Mouse (Mus musculus): ENCODE data around the gene Mettl8.

Mettl8 gene

DNA sequence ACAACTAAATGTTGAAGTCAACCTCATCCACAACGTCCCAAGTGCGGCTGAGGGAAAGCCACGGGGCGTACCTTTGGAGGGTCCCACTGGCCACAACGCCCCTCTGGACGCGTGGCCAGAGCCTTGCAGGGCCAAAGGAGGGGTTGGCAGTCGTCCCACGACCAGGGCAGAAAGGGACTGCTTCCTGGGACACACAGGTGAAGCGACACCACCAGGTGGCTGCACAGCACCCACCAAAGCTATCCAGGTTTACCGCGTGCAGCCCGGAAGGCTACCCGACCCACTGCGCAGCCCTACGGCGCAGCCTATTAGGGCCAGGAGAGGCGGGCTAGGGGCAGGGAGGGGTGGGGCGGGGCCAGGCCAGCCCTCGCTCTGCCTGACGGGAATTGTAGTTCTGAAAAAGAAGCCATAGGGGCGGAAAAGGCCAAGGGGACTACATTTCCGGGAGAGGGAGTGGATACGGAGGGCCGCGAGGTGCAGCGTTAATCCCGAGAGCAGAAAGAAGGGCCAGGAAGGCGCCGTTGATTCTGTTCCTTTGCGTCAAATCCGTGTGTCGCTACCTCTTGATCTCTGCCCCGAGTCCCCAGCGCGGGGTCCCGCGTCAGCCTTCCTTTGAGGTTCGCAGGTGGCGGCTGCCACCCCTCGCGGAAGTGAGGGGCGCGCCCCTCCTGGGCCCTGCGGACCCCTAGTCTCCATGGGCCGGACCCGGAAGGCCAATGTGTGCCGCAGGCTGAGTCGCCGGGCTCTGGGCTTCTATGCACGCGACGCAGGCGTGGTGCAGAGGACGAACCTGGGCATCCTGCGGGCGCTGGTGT, at the start of gene Mettl8, which contains the start of gene Dcaf17:
Gene Mettl8 (minus strand): TSS at position 284 of the 815 bp plus-strand sequence.
Gene Dcaf17 (plus strand): TSS at position 29 of the 815 bp plus-strand sequence.
- DNase-seq (ENCODE audit: low read depth, low spot score) = peak; percentile 95

DNA sequence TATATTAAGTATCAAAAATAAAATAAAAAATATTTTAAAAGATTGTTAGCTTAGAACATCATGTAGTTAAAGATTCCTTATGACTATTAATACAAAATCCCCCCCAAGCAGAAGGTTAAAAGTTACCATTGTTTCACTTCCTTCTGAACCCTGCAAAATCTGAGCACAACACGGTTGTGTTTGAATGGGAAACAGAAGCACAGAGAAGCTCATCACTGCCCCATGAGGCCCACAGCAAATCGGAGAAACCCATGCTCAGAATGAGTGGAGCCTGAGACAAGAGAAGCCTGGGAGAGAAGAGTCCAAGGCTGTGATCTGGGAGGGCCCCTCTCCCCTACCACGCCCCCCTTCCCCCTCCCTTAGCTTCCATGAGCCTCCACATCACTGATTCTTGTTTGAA, 49.3 kb upstream of the Mettl8 start:
- no peak for DNase-seq (ENCODE audit: low read depth, low spot score)

DNA sequence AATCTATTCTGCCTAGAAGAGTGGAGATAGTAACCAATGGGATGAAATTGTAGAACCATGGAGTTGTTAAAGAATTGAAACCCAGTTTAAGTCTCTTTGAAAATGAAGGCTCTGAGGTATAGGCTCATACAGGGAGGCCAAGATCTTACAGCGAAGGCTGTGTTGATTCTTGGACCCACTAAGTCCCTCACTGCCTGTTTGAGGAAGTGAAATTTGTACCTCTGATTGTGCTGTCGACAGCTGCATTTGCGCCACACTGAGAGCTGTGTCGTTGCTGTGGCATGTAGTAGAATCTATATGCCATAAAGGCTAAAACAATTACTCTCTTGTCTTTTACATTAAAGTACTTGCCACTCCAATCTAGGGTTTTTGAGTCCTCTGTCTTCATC, 47.9 kb upstream of the Mettl8 start:
- DNase-seq (ENCODE audit: low read depth, low spot score) = no peak

DNA sequence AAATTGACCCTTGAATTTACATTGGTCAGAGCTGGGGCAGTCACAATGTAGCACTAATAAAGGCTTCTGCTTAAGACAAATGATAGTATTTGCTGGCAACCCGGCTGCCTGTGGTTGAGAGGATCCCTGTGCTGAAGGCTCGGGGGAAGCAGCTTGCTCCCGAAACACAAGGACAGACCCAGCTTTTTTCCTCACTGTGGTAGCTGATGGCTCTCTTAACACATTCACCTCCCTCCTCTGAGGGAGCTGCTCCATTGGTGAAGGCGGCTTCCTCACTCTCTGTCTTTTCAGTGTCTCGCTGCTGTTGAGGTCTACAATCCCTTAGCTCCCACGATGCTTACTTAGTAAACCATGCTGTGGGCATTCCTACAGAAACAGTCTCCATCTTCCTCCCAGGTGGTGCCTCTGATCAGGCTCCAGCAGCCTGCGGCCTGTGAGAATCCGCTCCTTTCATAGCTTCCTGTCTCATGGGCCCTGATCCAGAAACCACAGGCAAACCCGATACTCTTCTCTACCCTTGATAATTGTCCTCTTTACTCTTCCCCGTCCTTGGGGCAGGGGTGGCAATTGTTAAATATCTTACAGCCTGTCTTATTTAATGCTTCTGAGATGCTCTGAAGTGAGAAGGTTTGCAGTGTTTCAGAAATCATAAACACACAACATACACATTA, 47.4 kb upstream of the Mettl8 start:
- no peak for DNase-seq (ENCODE audit: low read depth, low spot score)

DNA sequence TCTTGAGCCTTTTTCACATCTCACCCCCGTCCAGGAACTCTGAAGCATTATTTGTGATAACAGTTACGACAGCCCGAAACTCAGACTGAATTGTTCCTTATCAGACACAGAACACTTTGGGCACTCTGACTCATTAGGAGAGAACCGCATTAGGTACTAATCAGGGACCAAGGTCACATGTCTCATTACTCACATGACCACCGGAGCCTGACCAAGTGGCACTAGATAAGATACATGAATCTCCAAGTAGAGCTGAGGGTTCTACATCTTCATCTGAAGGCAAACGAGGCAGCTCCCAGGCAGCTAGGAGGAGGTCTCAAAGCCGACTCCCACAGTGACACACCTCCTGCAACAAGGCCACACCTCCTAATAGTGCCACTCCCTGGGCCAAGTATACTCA, 40.8 kb upstream of the Mettl8 start:
- no peak for DNase-seq (ENCODE audit: low read depth, low spot score)

DNA sequence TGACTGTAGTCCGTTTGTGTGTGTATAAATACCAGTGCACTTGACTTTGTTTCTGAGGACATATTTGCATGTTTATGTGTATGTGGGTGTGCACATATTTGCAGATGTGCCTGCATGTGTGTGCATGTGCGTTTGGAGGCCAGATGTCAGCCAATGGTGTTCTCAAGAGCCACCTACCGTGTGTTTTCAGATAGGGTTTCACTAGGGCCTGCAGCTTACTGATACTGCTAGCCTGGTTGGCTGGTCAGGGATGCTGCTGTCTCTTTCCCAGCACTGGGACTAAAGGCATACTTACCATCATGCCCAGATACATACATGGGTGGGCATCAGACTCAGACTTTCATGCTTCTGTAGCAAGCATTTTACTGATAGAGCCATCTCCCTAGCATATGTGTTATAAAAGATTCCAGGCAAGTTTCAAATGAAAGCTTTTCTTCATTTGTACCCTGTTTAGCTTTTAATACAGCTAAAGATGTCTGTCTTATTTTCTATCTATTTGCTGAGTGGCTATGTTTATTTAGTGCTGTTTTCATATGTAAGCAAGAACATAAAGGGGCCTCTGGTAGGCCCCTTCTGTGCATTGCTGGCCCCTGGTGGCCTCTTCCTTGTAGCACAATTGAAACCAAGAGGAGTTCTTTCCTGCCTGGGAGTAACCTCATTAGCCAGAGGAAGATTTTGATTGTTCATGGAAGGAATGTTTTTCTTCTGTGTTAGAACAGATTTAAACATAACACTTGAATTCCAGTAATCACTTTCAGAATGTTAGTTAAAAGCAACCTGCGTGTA, 35.5 kb upstream of the Mettl8 start:
- DNase-seq (ENCODE audit: low read depth, low spot score) = no peak

DNA sequence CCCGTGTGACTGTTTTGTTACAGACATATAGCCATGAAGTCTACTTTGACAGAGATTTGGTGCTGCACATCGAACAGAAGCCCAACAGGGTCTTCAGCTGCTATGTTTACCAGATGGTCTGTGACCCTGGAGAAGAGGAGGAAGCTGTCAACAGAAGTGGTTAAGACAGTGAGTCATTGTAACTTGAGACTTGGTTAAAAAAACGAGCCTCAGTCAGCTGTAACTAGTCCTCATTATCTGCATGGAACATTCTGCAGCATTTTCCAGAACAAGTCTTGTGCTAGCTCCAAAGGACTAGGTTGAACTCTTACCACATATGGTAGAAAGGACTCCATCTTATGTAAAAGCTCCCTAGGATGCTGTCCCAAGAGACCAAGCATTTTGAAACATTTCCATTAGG, 34.4 kb upstream of the Mettl8 start:
- DNase-seq (ENCODE audit: low read depth, low spot score) = no peak

DNA sequence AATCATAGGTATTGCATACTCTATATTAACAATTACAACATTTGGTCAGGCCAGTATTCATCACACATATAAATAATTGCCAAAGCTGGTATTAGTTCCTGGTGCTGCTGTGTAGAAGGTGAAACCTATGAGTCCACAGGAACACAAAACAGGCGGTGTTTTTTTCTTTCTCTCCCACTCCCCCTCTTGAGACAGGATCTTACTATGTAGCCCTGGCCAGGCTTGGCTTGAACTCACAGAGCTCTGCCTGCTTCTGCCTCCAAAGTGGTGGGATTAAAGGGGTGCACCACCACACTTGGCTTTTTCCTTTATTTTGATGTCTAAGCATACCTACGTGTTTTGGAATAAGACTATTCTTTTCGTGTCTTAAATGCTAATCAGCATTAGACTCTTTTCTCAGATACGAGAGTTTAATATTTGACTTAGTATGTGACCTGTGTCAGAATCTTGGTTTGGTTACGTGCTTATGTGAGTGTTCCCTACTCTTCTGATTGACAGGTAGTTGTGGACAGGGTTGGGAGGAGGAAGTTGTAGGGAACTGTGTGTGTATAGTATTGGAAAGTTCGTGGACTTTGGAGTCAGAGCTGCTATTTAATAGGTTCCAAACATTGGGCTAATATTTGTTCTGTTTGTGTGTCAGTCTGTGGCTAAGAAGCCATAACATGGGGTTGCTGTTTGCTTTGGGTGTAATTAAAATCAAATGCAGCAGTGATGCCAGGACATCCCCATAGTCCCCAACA, 28.2 kb upstream of the Mettl8 start:
- DNase-seq (ENCODE audit: low read depth, low spot score) = no peak

DNA sequence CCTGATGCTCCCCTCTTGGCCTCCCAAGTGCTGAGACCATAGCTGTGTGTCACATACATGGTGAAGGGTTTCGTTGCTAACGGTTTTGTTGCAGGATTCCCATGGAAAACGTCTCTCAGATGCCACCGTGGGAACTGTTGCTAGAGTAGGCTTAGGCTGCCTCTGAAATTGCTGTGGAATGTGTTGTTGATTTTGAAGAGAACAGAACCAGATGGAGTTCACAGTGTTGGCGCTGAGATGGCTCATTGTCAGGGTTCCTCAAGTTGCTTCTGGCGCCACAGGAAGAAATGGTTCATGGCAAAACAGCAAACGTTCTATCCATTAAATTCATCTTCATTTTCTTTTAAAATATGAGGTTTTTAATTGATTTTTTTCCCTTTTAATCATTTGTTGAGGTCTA, 27.0 kb upstream of the Mettl8 start:
- DNase-seq (ENCODE audit: low read depth, low spot score) = no peak

DNA sequence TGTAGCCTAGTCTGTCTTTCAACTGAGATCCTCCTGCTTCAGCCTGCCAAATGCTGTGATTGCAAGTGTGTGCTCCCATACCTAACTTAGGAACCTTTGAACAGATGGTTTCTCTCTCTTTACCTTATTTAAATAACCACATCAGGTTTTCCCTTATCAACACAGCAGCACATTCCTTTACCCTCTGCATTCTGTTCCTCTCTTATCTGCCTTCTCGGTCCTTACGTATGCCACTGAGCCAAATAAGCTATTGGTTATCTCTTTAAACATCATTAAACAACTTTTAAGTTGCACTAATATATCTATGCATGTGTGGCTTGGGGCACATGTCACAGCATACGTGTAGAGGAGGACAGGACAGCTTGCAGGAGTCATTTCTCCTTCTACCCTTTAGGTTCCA, 18.4 kb upstream of the Mettl8 start:
- no peak for DNase-seq (ENCODE audit: low read depth, low spot score)

DNA sequence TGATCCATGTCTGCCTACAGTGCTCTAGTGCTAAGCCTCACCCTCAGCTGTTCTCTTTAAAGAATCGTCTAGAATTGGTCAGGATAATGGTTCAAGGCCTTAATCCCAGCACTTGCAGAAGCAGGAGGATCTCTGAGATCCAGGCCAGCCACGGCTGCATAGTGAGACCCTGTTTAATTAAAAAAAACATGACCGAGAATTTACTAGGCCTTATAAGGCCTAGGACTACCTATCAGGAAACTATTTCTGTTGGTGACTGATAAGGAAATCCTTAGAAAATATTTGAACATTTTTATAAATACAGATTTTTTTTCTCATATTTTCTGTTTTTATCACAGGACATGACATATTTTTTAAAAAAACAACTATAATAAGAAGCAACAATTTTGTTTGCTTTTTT, 17.9 kb upstream of the Mettl8 start:
- no peak for DNase-seq (ENCODE audit: low read depth, low spot score)

DNA sequence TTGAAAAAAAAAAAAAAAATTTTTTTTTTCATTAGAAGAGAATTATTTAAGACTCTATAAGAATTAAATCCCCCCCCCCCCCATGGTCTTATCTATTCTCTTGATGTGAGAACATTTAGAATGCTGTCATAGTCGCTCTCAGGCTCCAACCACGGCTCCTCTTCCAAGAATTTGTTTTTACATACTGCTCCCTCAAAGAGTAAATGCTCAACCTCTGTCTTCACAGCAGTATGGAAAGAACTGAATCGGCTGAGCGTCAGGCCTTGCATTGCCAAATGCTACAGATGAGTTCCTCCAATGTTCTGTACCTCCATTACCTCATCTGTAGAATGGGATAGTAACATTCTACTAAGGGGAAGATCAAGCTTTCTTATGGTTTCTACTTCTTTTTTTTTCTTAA, 16.2 kb upstream of the Mettl8 start:
- DNase-seq (ENCODE audit: low read depth, low spot score) = no peak

DNA sequence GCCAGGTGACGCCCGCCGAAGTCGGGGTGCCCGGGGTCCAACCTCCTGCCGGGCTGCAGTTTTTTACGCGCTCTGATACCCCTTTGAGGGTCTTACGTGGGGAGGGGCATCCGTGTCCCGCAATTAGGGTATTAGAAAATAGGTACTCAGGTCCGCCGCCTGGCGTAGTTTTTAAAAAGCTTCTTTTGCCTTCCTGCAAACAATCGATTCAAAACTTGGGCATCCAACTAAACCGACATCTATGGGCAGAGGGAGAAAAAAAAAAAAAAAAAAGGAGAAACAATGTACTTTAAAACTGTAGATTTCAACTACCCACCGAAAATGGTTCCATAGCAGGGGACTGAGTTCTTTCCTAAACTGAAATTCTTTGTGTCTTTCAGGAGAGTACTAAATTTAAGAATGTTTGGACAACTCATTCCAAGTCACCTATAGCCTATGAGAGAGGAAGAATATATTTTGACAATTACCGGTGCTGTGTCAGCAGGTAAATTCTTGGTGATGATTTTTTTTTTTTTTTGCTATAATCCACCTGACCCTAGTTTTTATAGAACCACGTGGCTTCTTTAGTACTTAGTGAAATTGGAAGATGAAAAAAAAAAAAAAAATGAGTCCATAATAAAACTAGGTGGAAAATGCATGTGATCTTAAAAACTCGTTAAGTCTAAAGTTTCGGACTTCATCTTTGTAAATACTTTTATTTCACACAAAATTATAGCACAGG, 892 bp upstream of the Mettl8 start:
- DNase-seq (ENCODE audit: low read depth, low spot score) = no peak

DNA sequence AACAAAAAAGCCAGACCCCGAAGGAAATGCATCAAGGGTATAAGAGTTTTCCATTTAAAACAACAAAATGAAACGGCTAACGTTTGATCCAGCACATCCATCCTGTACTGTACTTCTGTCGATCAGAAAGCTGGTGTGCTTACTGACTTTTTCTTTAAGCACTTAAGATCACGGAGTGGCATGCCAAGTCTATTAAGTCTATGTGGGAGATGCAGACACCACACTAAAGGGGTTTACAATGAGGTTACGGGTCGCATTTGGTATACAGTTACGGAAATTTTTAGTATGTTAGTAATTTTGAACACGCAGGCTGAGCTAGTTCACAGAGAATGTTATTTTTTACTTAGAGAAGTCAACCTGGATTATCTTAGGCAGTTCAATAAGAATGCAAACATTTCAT, 667 bp downstream of the Mettl8 start:
- no peak for DNase-seq (ENCODE audit: low read depth, low spot score)

DNA sequence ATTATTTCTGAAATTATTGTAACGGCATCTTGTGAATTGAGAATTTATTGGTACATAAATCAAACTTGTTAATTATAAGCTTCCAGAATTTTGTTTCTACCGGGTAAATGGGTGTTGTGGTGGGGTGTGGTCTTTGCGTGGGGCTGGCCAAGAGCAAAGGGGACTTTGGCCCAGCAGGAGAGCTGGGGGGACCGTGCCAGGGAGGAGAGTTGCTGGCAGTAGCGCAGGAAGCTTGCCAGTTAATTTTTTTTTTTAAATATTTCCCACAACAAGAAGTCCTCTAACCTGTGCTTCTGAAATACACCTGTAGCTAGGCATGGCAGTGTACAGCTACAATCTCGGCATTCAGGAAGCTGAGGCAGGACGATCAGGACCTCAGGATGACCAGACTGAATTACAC, 4.9 kb downstream of the Mettl8 start:
- no peak for DNase-seq (ENCODE audit: low read depth, low spot score)

DNA sequence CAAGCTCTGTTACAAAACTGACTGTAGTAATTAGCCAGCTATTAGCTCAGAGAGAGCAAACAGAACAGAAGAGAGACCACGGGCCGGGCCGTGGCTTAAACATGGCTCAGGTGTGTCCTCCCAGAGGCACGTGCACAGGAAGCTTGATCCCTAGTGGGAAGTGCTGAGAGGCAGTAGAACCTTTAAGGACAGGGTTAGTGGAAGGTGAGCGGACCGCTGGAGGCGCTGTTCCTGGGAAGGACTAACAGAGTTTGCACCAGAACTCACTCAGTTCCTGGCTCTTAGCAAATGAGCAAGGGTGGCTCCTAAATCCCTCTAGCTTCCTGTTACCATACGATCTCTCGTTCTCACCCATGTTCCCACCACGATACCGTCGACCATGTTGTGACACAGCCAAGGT, 6.5 kb downstream of the Mettl8 start:
- DNase-seq (ENCODE audit: low read depth, low spot score) = no peak

DNA sequence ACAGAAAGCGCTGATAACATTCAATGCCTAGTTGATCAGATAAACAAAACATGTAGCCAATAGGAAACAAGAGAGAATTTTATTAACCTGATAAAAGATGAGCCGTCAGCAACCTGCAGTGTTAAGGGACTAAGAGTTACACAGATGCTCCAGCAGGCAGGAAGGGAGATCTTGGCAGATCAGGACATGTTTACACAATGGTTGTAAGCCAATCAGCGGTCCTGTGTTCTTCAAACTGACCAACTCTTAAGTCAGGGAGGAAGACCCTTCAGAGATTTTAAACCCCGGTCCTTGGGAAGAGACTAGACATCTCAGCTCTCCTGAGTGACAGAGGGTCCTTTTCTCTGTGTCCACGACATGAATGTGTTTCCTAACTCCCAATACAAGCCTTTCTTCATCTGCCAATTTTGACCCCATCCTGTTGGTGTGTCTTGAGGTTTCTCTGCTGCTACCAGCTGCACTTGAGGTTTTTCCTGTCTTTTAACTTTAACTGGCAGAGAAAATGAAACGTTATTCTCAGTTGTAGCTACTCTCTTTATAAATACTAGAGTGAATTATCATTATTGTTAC, 8.5 kb downstream of the Mettl8 start:
- no peak for DNase-seq (ENCODE audit: low read depth, low spot score)

DNA sequence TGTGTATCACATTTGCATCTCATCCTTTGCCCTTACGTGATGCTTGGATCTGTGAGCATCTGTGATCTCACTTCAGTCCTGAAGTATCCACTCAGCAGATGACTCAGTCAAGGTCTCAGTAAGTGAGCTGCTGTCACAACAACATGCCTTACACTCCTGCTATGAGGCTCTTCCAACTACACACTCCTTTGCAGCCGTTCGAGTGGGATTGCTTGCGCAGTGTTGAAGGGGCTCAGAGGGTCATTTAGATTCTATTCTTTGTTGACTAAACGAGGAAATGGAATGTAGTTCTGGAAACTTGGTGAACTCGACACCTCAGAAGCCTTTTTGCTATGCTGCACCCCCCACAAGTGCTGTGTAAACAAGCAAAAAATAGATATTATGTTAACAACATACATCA, 9.2 kb downstream of the Mettl8 start:
- DNase-seq (ENCODE audit: low read depth, low spot score) = no peak

DNA sequence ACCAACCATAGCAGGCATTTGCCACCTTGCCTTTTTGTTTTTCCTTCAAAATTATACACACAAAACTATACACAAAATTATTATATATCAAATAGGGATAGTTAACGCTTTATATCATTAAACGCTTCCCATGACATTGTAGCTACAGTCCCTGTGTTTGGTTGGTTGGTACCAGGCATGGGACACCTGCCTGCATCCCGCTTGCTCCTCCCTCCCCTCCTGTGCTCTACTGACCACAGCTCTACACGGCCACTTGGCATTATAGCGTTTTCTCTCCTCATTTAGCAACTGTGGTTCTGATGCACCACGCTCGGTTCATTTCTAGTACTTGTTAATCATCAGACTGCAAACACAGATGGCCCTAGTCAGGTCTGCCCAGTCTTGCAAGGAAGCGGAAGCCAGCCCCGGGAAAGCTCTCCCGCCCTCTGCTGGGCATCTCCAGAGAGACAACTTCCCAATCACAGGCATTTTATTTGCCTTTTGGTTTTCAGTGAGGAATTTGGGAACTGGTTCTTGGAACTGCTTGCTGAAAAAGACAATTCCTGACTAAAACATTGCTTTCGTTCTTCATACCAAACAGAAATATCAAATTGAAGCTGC, 15.8 kb downstream of the Mettl8 start:
- DNase-seq (ENCODE audit: low read depth, low spot score) = peak; percentile 45

DNA sequence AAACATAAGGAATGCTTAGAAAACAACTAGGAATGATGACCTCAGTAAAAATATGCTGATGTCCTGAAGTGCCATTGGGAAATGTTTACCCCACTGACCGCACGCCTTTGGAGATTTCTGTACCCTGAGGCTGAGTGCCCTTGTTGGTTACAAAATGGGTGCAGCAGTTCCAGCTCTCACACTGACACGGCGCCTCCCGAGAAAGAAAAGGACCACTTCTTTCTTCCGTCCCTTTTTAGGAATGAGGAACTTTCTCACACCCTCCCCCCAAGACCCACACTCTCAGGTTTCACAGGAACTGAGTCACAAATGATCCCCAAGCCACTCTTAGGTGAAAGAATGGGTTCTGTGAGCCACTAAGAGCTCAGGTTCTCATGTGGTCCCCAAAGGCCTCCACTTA, 17.9 kb downstream of the Mettl8 start:
- DNase-seq (ENCODE audit: low read depth, low spot score) = no peak
